Comparison of ENCODE assay signal across 9 mouse cellular contexts in the genomic region with DNA sequence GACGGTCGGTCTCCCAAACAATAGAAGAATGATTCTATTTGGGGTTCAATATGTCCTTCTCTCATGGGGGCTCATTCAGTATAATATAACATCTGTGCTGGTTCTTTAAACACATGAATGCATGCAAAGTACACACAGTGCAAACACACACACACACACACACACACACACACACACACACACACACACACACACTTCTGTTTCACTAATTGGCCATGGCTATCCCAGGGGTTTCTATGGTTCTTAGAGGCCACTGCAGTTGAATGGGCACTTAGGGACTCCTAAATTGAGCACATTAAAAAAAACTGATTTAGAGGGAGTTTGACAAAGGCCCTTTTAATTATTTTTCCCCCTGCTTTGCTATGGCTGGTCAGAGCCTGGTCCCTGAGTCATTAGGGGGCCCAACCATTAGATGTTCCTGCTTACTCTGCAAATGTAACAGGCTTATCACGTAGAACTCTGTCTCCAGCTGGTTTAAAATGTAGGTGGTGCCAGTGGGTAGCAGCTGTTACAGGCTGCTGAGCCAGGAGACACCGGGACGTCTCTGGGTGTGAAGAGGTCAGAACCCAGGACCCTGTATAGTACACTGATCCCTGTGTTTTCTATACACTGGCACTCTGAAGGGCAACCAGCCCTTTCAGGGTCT.
DNase-seq lines count a peak whose midpoint lies in the region; ATAC-seq and TF ChIP-seq lines count a peak whose summit lies in the region.
"Had no signal": no experiment of that assay in that cellular context is flagged by ENCODE, and none has a peak within 500 bp of the region (broad histone marks: within the 10 kb centered on the region; RNA-seq: fewer than 3 reads in every experiment).

No protein-coding gene starts in this region.

- WGBS in stomach, embryonic 15.5 days, result 35% methylated on average over 5 of the region's 5 CpGs
- 35% methylated on average over 5 of the region's 5 CpGs for WGBS in stomach, postnatal 0 days
- WGBS in liver, embryonic 16.5 days (ENCODE audit: insufficient replicate concordance), result 23% methylated on average over 5 of the region's 5 CpGs

- no peak overlapping the region for H3K4me2 ChIP-seq in stomach, embryonic 15.5 days
- H3K4me2 ChIP-seq in stomach, postnatal 0 days (replicated peaks; ENCODE audit: low read depth), result no peak overlapping the region; the same call in 1 of the 2 replicates
- H3K4me2 ChIP-seq in liver, embryonic 16.5 days (ENCODE audit: low read depth, low read length), result peak overlapping the region; percentile 5; the same call in 1 of the 2 replicates

- no peaks in the 10 kb centered on the region for H3K27me3 ChIP-seq in stomach, embryonic 15.5 days (replicated peaks)
- H3K27me3 ChIP-seq in stomach, postnatal 0 days (ENCODE audit: control insufficient read depth, insufficient read depth, low read length), result no peaks in the 10 kb centered on the region
- H3K27me3 ChIP-seq in liver, embryonic 16.5 days (ENCODE audit: control insufficient read depth, insufficient read depth, low read depth, low read length), result no peaks in the 10 kb centered on the region

- no peak overlapping the region for H3K4me3 ChIP-seq in stomach, embryonic 15.5 days (replicated peaks)
- no peak overlapping the region for H3K4me3 ChIP-seq in stomach, postnatal 0 days (ENCODE audit: low read depth, low read length)
- H3K4me3 ChIP-seq in liver, embryonic 16.5 days (ENCODE audit: low read depth, low read length), result no peak overlapping the region
- H3K4me3 ChIP-seq: left cerebral cortex, adult 2 months had no signal

- peak; percentile 29 for ATAC-seq in frontal cortex, adult (ENCODE audit: low TSS enrichment)
- peak; percentile 22; the same call in 1 of the 2 replicates for ATAC-seq in stomach, embryonic 15.5 days (ENCODE audit: insufficient read depth, low FRiP score, low read depth)
- no peak for ATAC-seq in stomach, postnatal 0 days (ENCODE audit: low FRiP score, low TSS enrichment)
- peak; percentile 72 for ATAC-seq in liver, embryonic 16.5 days (ENCODE audit: low read depth)

- no peak overlapping the region for H3K27ac ChIP-seq in stomach, embryonic 15.5 days
- no peak overlapping the region for H3K27ac ChIP-seq in stomach, postnatal 0 days (replicated peaks)
- no peak overlapping the region for H3K27ac ChIP-seq in liver, embryonic 16.5 days (ENCODE audit: low read length)
- H3K27ac ChIP-seq: left cerebral cortex, adult 2 months had no signal

- H3K36me3 ChIP-seq in stomach, embryonic 15.5 days, result no peaks in the 10 kb centered on the region
- no peaks in the 10 kb centered on the region for H3K36me3 ChIP-seq in stomach, postnatal 0 days (ENCODE audit: control insufficient read depth, insufficient read depth, low read length)
- H3K36me3 ChIP-seq in liver, embryonic 16.5 days (ENCODE audit: control insufficient read depth, insufficient read depth), result no peaks in the 10 kb centered on the region

- TF ChIP-seq CTCF in stomach, postnatal 0 days (IDR thresholded peaks at IDR 0.05; ENCODE audit: low read depth), result no peak

- H3K9me3 ChIP-seq in stomach, embryonic 15.5 days, result no peaks in the 10 kb centered on the region
- no peaks in the 10 kb centered on the region for H3K9me3 ChIP-seq in stomach, postnatal 0 days (ENCODE audit: control insufficient read depth, low read length)
- no peaks in the 10 kb centered on the region for H3K9me3 ChIP-seq in liver, embryonic 16.5 days (replicated peaks; ENCODE audit: control insufficient read depth, low read length)

- no peak overlapping the region for H3K9ac ChIP-seq in stomach, embryonic 15.5 days
- no peak overlapping the region for H3K9ac ChIP-seq in stomach, postnatal 0 days (ENCODE audit: low read length)
- H3K9ac ChIP-seq in liver, embryonic 16.5 days (ENCODE audit: low read depth, low read length), result no peak overlapping the region

- no peaks in the 10 kb centered on the region for H3K4me1 ChIP-seq in stomach, embryonic 15.5 days
- H3K4me1 ChIP-seq in stomach, postnatal 0 days (replicated peaks; ENCODE audit: control insufficient read depth, insufficient read depth), result 0 out of 2 replicates have a peak, but pooled peaks cover 2% of the 10 kb centered on the region
- no peaks in the 10 kb centered on the region for H3K4me1 ChIP-seq in liver, embryonic 16.5 days (ENCODE audit: control insufficient read depth, low read depth, low read length)

- no peak for DNase-seq in frontal cortex, postnatal 10 days (ENCODE audit: low spot score in 2 of 2)
- DNase-seq in stomach, postnatal 0 days (ENCODE audit: low spot score), result no peak
- no peak for DNase-seq in spleen, adult 12 weeks (ENCODE audit: low spot score)
- no peak for DNase-seq in urinary bladder, postnatal 25 days (ENCODE audit: low spot score)
- DNase-seq in cerebellum, postnatal 14 days, result no peak

- TF ChIP-seq EP300 in stomach, postnatal 0 days (optimal IDR thresholded peaks at IDR 0.05), result no peak
